Mouse (Mus musculus): ENCODE results near the gene Art5. TPM values are rescaled to one million over a fixed set of nuclear protein-coding genes. Genes with fewer than 3 reads are reported as not detected.

Art5 gene
- polyA plus RNA-seq, 1 experiment from 2014 or later = 1.5 TPM

Other genes with a start within 250 kb of the Art5 start
- gene Anapc15, start 245.8 kb downstream of the Art5 start, polyA plus RNA-seq (2014; fragmentation: Nextera tagmentation; extraction: Ambion mirVana) = 102 and 103 TPM in 2 replicates
- 10.5 and 11.4 TPM in 2 replicates for gene Folr1, start 238.7 kb downstream of the Art5 start, polyA plus RNA-seq (2014; fragmentation: Nextera tagmentation; extraction: Ambion mirVana)
- gene Lamtor1, start 203.6 kb downstream of the Art5 start, polyA plus RNA-seq (2014; fragmentation: Nextera tagmentation; extraction: Ambion mirVana) = 126 and 145 TPM in 2 replicates
- gene Tomt, start 203.1 kb downstream of the Art5 start, polyA plus RNA-seq (2014; fragmentation: Nextera tagmentation; extraction: Ambion mirVana) = 0.53 and 0.56 TPM in 2 replicates
- 8.3 and 8.6 TPM in 2 replicates for gene Lrrc51, start 175.6 kb downstream of the Art5 start, polyA plus RNA-seq (2014; fragmentation: Nextera tagmentation; extraction: Ambion mirVana)
- 112 and 114 TPM in 2 replicates for gene Numa1, start 175.4 kb downstream of the Art5 start, polyA plus RNA-seq (2014; fragmentation: Nextera tagmentation; extraction: Ambion mirVana)
- gene Il18bp, start 90.8 kb downstream of the Art5 start, polyA plus RNA-seq (2014; fragmentation: Nextera tagmentation; extraction: Ambion mirVana) = 4.1 and 5.5 TPM in 2 replicates
- 30.2 and 31.9 TPM in 2 replicates for gene Rnf121, start 44.0 kb downstream of the Art5 start, polyA plus RNA-seq (2014; fragmentation: Nextera tagmentation; extraction: Ambion mirVana)
- gene Xndc1, start 44.0 kb downstream of the Art5 start, polyA plus RNA-seq (2014; fragmentation: Nextera tagmentation; extraction: Ambion mirVana) = 36.9 and 38.8 TPM in 2 replicates
- 2.1 and 2.4 TPM in 2 replicates for gene Xntrpc, start 43.8 kb downstream of the Art5 start, polyA plus RNA-seq (2014; fragmentation: Nextera tagmentation; extraction: Ambion mirVana)
- not detected in 2 replicates for gene Trpc2, start 26.4 kb downstream of the Art5 start, polyA plus RNA-seq (2014; fragmentation: Nextera tagmentation; extraction: Ambion mirVana)
- gene Art1, start 7.7 kb downstream of the Art5 start, polyA plus RNA-seq (2014; fragmentation: Nextera tagmentation; extraction: Ambion mirVana) = 0.52 and 0.89 TPM in 2 replicates
- gene Chrna10, start 7.3 kb upstream of the Art5 start, polyA plus RNA-seq (2014; fragmentation: Nextera tagmentation; extraction: Ambion mirVana) = not detected in 2 replicates
- gene Nup98, start 100.7 kb upstream of the Art5 start, polyA plus RNA-seq (2014; fragmentation: Nextera tagmentation; extraction: Ambion mirVana) = 46.3 and 50.0 TPM in 2 replicates
- 54.5 and 58.8 TPM in 2 replicates for gene Pgap2, start 100.7 kb upstream of the Art5 start, polyA plus RNA-seq (2014; fragmentation: Nextera tagmentation; extraction: Ambion mirVana)
- 32.2 and 37.2 TPM in 2 replicates for gene Rhog, start 146.6 kb upstream of the Art5 start, polyA plus RNA-seq (2014; fragmentation: Nextera tagmentation; extraction: Ambion mirVana)
- gene Stim1, start 158.3 kb upstream of the Art5 start, polyA plus RNA-seq (2014; fragmentation: Nextera tagmentation; extraction: Ambion mirVana) = 12.3 and 14.3 TPM in 2 replicates